Comparison of ENCODE assay signal across 12 mouse cellular contexts in the genomic region with DNA sequence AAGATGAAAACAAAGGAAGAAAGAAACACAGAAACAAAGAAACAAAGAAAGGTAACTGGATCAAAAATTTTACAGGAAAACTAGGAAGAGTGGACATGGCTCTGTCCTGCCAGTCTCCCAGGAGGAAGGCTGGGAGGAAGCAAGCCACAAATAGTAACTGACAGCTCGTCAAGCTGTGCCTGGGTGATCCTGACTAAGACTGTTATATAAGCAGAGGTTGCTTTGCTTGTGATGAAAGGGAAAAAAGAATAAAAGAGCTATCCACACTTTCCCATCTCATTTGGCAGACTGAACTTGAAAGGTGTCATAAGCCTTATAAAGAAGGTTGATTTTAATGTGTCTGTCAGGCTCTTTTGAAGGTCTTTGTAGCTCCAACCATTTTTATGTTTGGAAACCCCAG.
DNase-seq lines count a peak whose midpoint lies in the region; ATAC-seq lines count a peak whose summit lies in the region.
"Had no signal": no experiment of that assay in that cellular context is flagged by ENCODE, and none has a peak within 500 bp of the region (broad histone marks: within the 10 kb centered on the region; RNA-seq: fewer than 3 reads in every experiment).

No protein-coding gene starts in this region.

- H3K9ac ChIP-seq in liver, embryonic 12.5 days = no peak overlapping the region
- H3K9ac ChIP-seq: hindbrain, embryonic 15.5 days; neural tube, embryonic 13.5 days had no signal

- no peak overlapping the region for H3K4me3 ChIP-seq in liver, embryonic 12.5 days
- no peak overlapping the region for H3K4me3 ChIP-seq in limb, embryonic 10.5 days
- H3K4me3 ChIP-seq: hindbrain, embryonic 15.5 days; neural tube, embryonic 13.5 days had no signal

- H3K27ac ChIP-seq in liver, embryonic 12.5 days = no peak overlapping the region
- H3K27ac ChIP-seq in limb, embryonic 10.5 days = no peak overlapping the region
- H3K27ac ChIP-seq: hindbrain, embryonic 15.5 days; macrophage; neural tube, embryonic 13.5 days had no signal

- no peaks in the 10 kb centered on the region for H3K27me3 ChIP-seq in liver, embryonic 12.5 days (replicated peaks)
- H3K27me3 ChIP-seq in limb, embryonic 10.5 days (ENCODE audit: low read depth, poor library complexity, severe bottlenecking) = no peaks in the 10 kb centered on the region
- H3K27me3 ChIP-seq: hindbrain, embryonic 15.5 days; neural tube, embryonic 13.5 days had no signal

- WGBS in liver, embryonic 12.5 days (ENCODE audit: insufficient replicate concordance) = 39% methylated on average over 1 of the region's 1 CpGs
- WGBS in limb, embryonic 10.5 days = 35% methylated on average over 1 of the region's 1 CpGs

- H3K4me1 ChIP-seq in liver, embryonic 12.5 days = no peaks in the 10 kb centered on the region
- 0 out of 2 replicates have a peak, but pooled peaks cover 6% of the 10 kb centered on the region for H3K4me1 ChIP-seq in limb, embryonic 10.5 days
- H3K4me1 ChIP-seq: hindbrain, embryonic 15.5 days; neural tube, embryonic 13.5 days had no signal

- H3K36me3 ChIP-seq in liver, embryonic 12.5 days = no peaks in the 10 kb centered on the region
- H3K36me3 ChIP-seq in limb, embryonic 10.5 days = no peaks in the 10 kb centered on the region
- H3K36me3 ChIP-seq: hindbrain, embryonic 15.5 days; neural tube, embryonic 13.5 days had no signal

- ATAC-seq in frontal cortex, adult (ENCODE audit: low TSS enrichment) = peak; percentile 64
- no peak for ATAC-seq in liver, embryonic 12.5 days

- DNase-seq in frontal cortex, postnatal 14 days (ENCODE audit: low spot score in 2 of 2) = no peak
- DNase-seq in right cerebral cortex, adult 18-20 months = peak; percentile 80
- no peak for DNase-seq in right cerebral cortex, postnatal 4 days
- DNase-seq in heart, postnatal 4 days = peak; percentile 6
- no peak for DNase-seq in limb, embryonic 10.5 days (ENCODE audit: low spot score)
- no peak for DNase-seq in testis, postnatal 10 days (ENCODE audit: low spot score)
- DNase-seq: B cell, adult 2 months had no signal

- H3K9me3 ChIP-seq in liver, embryonic 12.5 days (replicated peaks) = no peaks in the 10 kb centered on the region
- no peaks in the 10 kb centered on the region for H3K9me3 ChIP-seq in limb, embryonic 10.5 days (replicated peaks)
- H3K9me3 ChIP-seq: hindbrain, embryonic 15.5 days; neural tube, embryonic 13.5 days had no signal

- no peak overlapping the region for H3K4me2 ChIP-seq in liver, embryonic 12.5 days
- H3K4me2 ChIP-seq: hindbrain, embryonic 15.5 days; neural tube, embryonic 13.5 days had no signal

Comparison
In these comparisons a context has a peak if more than half of its experiments do, and no peak if none do; other contexts are left out.
1. DNase-seq: peak in right cerebral cortex, adult 18-20 months (single experiment) and heart, postnatal 4 days (single experiment); none in frontal cortex, postnatal 14 days (0 of 2), right cerebral cortex, postnatal 4 days (single experiment), limb, embryonic 10.5 days (single experiment) and testis, postnatal 10 days (single experiment).